Comparison of ENCODE assay signal across 12 mouse cellular contexts in genomic region chr9:72833992-72834696, GRCm38 (mm10). TPM values are rescaled to one million over a fixed set of nuclear protein-coding genes. Genes with fewer than 3 reads are reported as not detected.
DNase-seq lines count a peak whose midpoint lies in the region; ATAC-seq and TF ChIP-seq lines count a peak whose summit lies in the region.
"Had no signal": no experiment of that assay in that cellular context is flagged by ENCODE, and none has a peak within 500 bp of the region (broad histone marks: within the 10 kb centered on the region; RNA-seq: fewer than 3 reads in every experiment).

No protein-coding gene starts in this region.

- H3K36me3 ChIP-seq in heart, embryonic 16.5 days (ENCODE audit: control insufficient read depth, insufficient read depth), result no peaks in the 10 kb centered on the region
- peaks cover 47% of the 10 kb centered on the region for H3K36me3 ChIP-seq in midbrain, embryonic 10.5 days
- H3K36me3 ChIP-seq in midbrain, embryonic 16.5 days (ENCODE audit: control insufficient read depth, insufficient read depth, low read length), result no peaks in the 10 kb centered on the region
- no peaks in the 10 kb centered on the region for H3K36me3 ChIP-seq in forebrain, embryonic 12.5 days (replicated peaks)
- no peaks in the 10 kb centered on the region for H3K36me3 ChIP-seq in liver, postnatal 0 days (replicated peaks; ENCODE audit: insufficient read depth, low read length)

- no peak for DNase-seq in heart, adult 9 months (ENCODE audit: low spot score in 2 of 2)
- peak; percentile 17 for DNase-seq in midbrain, embryonic 10.5 days (ENCODE audit: low spot score)
- no peak for DNase-seq in liver, postnatal 0 days
- no peak for DNase-seq in Muller cell, postnatal 12 days (ENCODE audit: inconsistent ontology term)
- DNase-seq in urinary bladder, postnatal 10 days (ENCODE audit: low spot score), result no peak
- DNase-seq: adrenal gland, adult 2 months; cerebellum, postnatal 14 days; kidney, postnatal 10 days; thymus, postnatal 25 days had no signal

- H3K27ac ChIP-seq in heart, embryonic 16.5 days (ENCODE audit: low read length), result peak overlapping the region; percentile 6; the same call in 1 of the 2 replicates
- H3K27ac ChIP-seq in midbrain, embryonic 10.5 days (replicated peaks), result peak overlapping the region; percentile 56
- H3K27ac ChIP-seq in midbrain, embryonic 16.5 days (ENCODE audit: low read length), result no peak overlapping the region
- H3K27ac ChIP-seq in forebrain, embryonic 12.5 days, result peak overlapping the region; percentile 66
- H3K27ac ChIP-seq in liver, postnatal 0 days (ENCODE audit: low read depth), result no peak overlapping the region; the same call in 1 of the 2 replicates

- peak; percentile 49 for ATAC-seq in heart, embryonic 16.5 days (replicated peaks; ENCODE audit: extremely low read depth, insufficient read depth, low FRiP score)
- ATAC-seq in midbrain, embryonic 16.5 days, result no peak
- no peak for ATAC-seq in forebrain, embryonic 12.5 days (ENCODE audit: low FRiP score)
- peak; percentile 68 for ATAC-seq in liver, postnatal 0 days

- no peak for TF ChIP-seq EP300 in liver, postnatal 0 days (IDR thresholded peaks at IDR 0.05; ENCODE audit: low read depth)

- H3K4me2 ChIP-seq in heart, embryonic 16.5 days (ENCODE audit: low read depth, low read length), result peak overlapping the region; percentile 1; the same call in 1 of the 2 replicates
- no peak overlapping the region for H3K4me2 ChIP-seq in midbrain, embryonic 16.5 days (ENCODE audit: low read length)
- H3K4me2 ChIP-seq in forebrain, embryonic 12.5 days, result no peak overlapping the region; the same call in 1 of the 2 replicates
- H3K4me2 ChIP-seq in liver, postnatal 0 days (ENCODE audit: low read depth, low read length), result no peak overlapping the region

- WGBS in heart, embryonic 16.5 days, result 23% methylated on average over 10 of the region's 10 CpGs
- 44% methylated on average over 10 of the region's 10 CpGs for WGBS in midbrain, embryonic 10.5 days
- WGBS in midbrain, embryonic 16.5 days, result 14% methylated on average over 10 of the region's 10 CpGs
- WGBS in forebrain, embryonic 12.5 days, result 22% methylated on average over 10 of the region's 10 CpGs
- WGBS in liver, postnatal 0 days (ENCODE audit: insufficient replicate concordance), result 63% methylated on average over 10 of the region's 10 CpGs

- H3K4me1 ChIP-seq in heart, embryonic 16.5 days (ENCODE audit: control insufficient read depth, insufficient read depth, low read length), result peaks cover 21% of the 10 kb centered on the region
- H3K4me1 ChIP-seq in midbrain, embryonic 10.5 days, result peaks cover 74% of the 10 kb centered on the region
- H3K4me1 ChIP-seq in midbrain, embryonic 16.5 days (ENCODE audit: control insufficient read depth, insufficient read depth, low read length), result no peaks in the 10 kb centered on the region
- H3K4me1 ChIP-seq in forebrain, embryonic 12.5 days, result peaks cover 27% of the 10 kb centered on the region
- 0 out of 2 replicates have a peak, but pooled peaks cover 3% of the 10 kb centered on the region for H3K4me1 ChIP-seq in liver, postnatal 0 days (ENCODE audit: insufficient read depth)

- H3K9ac ChIP-seq in heart, embryonic 16.5 days (ENCODE audit: low read length), result no peak overlapping the region
- H3K9ac ChIP-seq in midbrain, embryonic 16.5 days (ENCODE audit: low read depth, low read length), result no peak overlapping the region
- H3K9ac ChIP-seq in forebrain, embryonic 12.5 days, result no peak overlapping the region
- H3K9ac ChIP-seq in liver, postnatal 0 days (replicated peaks), result no peak overlapping the region

- H3K4me3 ChIP-seq in heart, embryonic 16.5 days (ENCODE audit: low read length), result no peak overlapping the region
- no peak overlapping the region for H3K4me3 ChIP-seq in midbrain, embryonic 10.5 days
- no peak overlapping the region for H3K4me3 ChIP-seq in midbrain, embryonic 16.5 days (ENCODE audit: low read depth, low read length)
- no peak overlapping the region for H3K4me3 ChIP-seq in forebrain, embryonic 12.5 days (replicated peaks)
- H3K4me3 ChIP-seq in liver, postnatal 0 days (ENCODE audit: low read depth, low read length), result no peak overlapping the region

- no peaks in the 10 kb centered on the region for H3K9me3 ChIP-seq in heart, embryonic 16.5 days (replicated peaks; ENCODE audit: control insufficient read depth, low read length)
- no peaks in the 10 kb centered on the region for H3K9me3 ChIP-seq in midbrain, embryonic 10.5 days (replicated peaks)
- H3K9me3 ChIP-seq in midbrain, embryonic 16.5 days (replicated peaks; ENCODE audit: control insufficient read depth, low read length, poor library complexity, severe bottlenecking), result no peaks in the 10 kb centered on the region
- H3K9me3 ChIP-seq in forebrain, embryonic 12.5 days, result no peaks in the 10 kb centered on the region
- H3K9me3 ChIP-seq in liver, postnatal 0 days (ENCODE audit: low read length), result no peaks in the 10 kb centered on the region

- no peak for TF ChIP-seq CTCF in liver, postnatal 0 days (IDR thresholded peaks at IDR 0.05; ENCODE audit: low read depth)

- no peaks in the 10 kb centered on the region for H3K27me3 ChIP-seq in heart, embryonic 16.5 days (ENCODE audit: control insufficient read depth, insufficient read depth, low read length)
- no peaks in the 10 kb centered on the region for H3K27me3 ChIP-seq in midbrain, embryonic 10.5 days (ENCODE audit: low read depth, poor library complexity, severe bottlenecking)
- no peaks in the 10 kb centered on the region for H3K27me3 ChIP-seq in midbrain, embryonic 16.5 days (ENCODE audit: control insufficient read depth, insufficient read depth, low read depth, low read length)
- H3K27me3 ChIP-seq in forebrain, embryonic 12.5 days, result 0 out of 2 replicates have a peak, but pooled peaks cover 5% of the 10 kb centered on the region
- H3K27me3 ChIP-seq in liver, postnatal 0 days (ENCODE audit: insufficient read depth, low read length), result no peaks in the 10 kb centered on the region

RNA-seq across cellular contexts. Expression of gene Prtg, which starts 27.5 kb away (rescaled TPM):
- 0.29 TPM in 2 replicates for polyA plus RNA-seq in heart, embryonic 16.5 days (2015; fragmentation: Nextera tagmentation; extraction: Ambion mirVana)
- polyA plus RNA-seq in midbrain, embryonic 10.5 days (2016; fragmentation: Nextera tagmentation; extraction: Ambion mirVana), result 9.9 and 19.9 TPM in 2 replicates
- 0.41 and 0.56 TPM in 2 replicates for polyA plus RNA-seq in midbrain, embryonic 16.5 days (2015; fragmentation: Nextera tagmentation; extraction: Ambion mirVana)
- 1.7 and 2.7 TPM in 2 replicates for polyA plus RNA-seq in forebrain, embryonic 12.5 days (2016; fragmentation: Nextera tagmentation; extraction: Ambion mirVana)
- polyA plus RNA-seq in liver, postnatal 0 days (2015; fragmentation: Nextera tagmentation; extraction: Ambion mirVana), result 0.06 and 0.09 TPM in 2 replicates

Comparison
In these comparisons a context has a peak if more than half of its experiments do, and no peak if none do; other contexts are left out.
1. H3K27ac ChIP-seq: peak in heart, embryonic 16.5 days (single experiment), midbrain, embryonic 10.5 days (single experiment) and forebrain, embryonic 12.5 days (single experiment); none in midbrain, embryonic 16.5 days (single experiment) and liver, postnatal 0 days (single experiment).
2. ATAC-seq: peak in heart, embryonic 16.5 days (single experiment) and liver, postnatal 0 days (single experiment); none in midbrain, embryonic 16.5 days (single experiment) and forebrain, embryonic 12.5 days (single experiment).